Mouse (Mus musculus): ENCODE results near the gene Nckipsd. TPM values are rescaled to one million over a fixed set of nuclear protein-coding genes. Genes with fewer than 3 reads are reported as not detected.

The Nckipsd gene
- total and polyA plus RNA-seq, 3 experiments: 6.4 to 13.2 (median 6.6) TPM

DNA sequence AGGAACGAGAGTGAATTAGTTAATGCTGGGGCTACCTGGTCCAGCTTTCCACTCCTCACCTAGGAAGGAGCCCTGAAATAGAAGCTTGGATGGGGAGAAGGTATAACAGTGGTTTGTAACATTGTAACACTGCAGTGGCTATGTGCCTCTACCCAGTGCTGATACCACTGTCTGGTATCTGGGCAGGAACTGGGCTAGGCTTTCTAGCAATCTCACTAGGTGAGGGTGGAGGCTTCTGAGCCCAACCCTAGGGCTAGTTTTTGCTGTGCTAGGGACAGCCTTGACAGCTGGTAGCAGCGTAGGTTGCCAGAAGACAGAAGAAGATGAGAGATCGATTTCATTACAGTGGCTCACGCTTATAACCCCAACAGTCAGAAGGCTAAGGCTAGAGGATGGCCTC is 31.6 kb upstream of the Nckipsd start:
- no peak for DNase-seq (ENCODE audit: extremely low read depth)
- no peak for TF ChIP-seq HCFC1 (IDR thresholded peaks at IDR 0.05; ENCODE audit: low read depth, low read length)
- no peak for TF ChIP-seq BHLHE40 (IDR thresholded peaks at IDR 0.05; ENCODE audit: low read depth, low read length)
- no peak for TF ChIP-seq SIN3A (IDR thresholded peaks at IDR 0.05; ENCODE audit: low read length)
- no peak for TF ChIP-seq RCOR1 (conservative IDR thresholded peaks at IDR 0.05; ENCODE audit: low read depth, low read length)
- no peak for TF ChIP-seq NELFE (IDR thresholded peaks at IDR 0.05; ENCODE audit: low read depth, low read length)
- TF ChIP-seq ELF1 (IDR thresholded peaks at IDR 0.05; ENCODE audit: low read depth, low read length): no peak
- TF ChIP-seq TCF12 (IDR thresholded peaks at IDR 0.05; ENCODE audit: low read depth, low read length): no peak
- Histone ChIP-seq H3K4me1 (ENCODE audit: control insufficient read depth in 1 of 2, insufficient read depth in 2 of 2) (peaks cover 0 to 3% of the 10 kb centered on the region in 2 experiments; a peak in 1 of 4 replicates), H3K9me3 (replicated peaks; ENCODE audit: low read length) (peaks cover 4% of the 10 kb centered on the region), H3K79me2 (replicated peaks; ENCODE audit: control insufficient read depth, extremely low read depth, insufficient read depth, poor library complexity, severe bottlenecking) (no peaks in the 10 kb centered on the region), H3K4me3 (replicated peaks in 1 of 3; ENCODE audit: low read depth in 2 of 3, low read length in 2 of 3, poor library complexity in 1 of 3) (no peak overlapping the region), H3K9ac (ENCODE audit: insufficient read depth, low read depth) (no peak overlapping the region), H3K36me3 (replicated peaks in 1 of 2; ENCODE audit: control insufficient read depth in 1 of 2, insufficient read depth in 1 of 2, low read length in 1 of 2) (no peaks in the 10 kb centered on the region), H3K27me3 (replicated peaks) (peaks cover 2% of the 10 kb centered on the region), H3K4me2 (ENCODE audit: insufficient read depth, low read depth, poor library complexity, severe bottlenecking) (no peak overlapping the region), H3K27ac (ENCODE audit: insufficient read depth, low read depth) (no peak overlapping the region)
- in situ Hi-C loops (cut with MboI; ENCODE audit: low pct_ligation_motif_present, low pct_unique_long_range_greater_than_20kb, low sequenced_read_pairs): no loop called here
- dilution Hi-C loops (cut with MboI; ENCODE audit: extremely low pct_ligation_motif_present, extremely low pct_unique_long_range_greater_than_20kb, low sequenced_read_pairs): no loop called here

DNA sequence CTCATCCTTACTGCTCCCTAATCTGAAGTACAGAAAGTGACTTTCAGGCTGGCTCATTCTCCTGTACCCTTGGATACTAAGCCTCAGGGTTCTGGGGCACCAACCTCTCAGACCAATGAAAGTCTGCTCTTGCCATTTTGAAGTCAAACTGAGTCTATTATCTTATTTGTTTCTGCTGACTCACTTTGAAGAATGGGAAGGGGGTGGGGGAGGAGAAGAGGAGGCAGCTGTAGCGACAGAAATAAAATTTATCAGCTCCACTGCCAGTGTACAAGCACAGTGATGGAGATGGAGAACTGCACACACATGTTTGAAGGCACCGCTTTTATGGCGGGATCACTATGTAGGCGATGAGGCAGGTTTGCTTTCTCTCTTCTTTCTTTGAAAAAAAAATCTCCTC is 30.9 kb upstream of the Nckipsd start:
- TF ChIP-seq TCF12 (IDR thresholded peaks at IDR 0.05; ENCODE audit: low read depth, low read length) (no peak), NELFE (IDR thresholded peaks at IDR 0.05; ENCODE audit: low read depth, low read length) (no peak), MAX (IDR thresholded peaks at IDR 0.05; ENCODE audit: low read length) (no peak), UBTF (IDR thresholded peaks at IDR 0.05; ENCODE audit: low read depth, low read length) (no peak), BHLHE40 (IDR thresholded peaks at IDR 0.05; ENCODE audit: low read depth, low read length) (no peak), HCFC1 (IDR thresholded peaks at IDR 0.05; ENCODE audit: low read depth, low read length) (no peak), SIN3A (IDR thresholded peaks at IDR 0.05; ENCODE audit: low read length) (no peak)
- peaks cover 0 to 5% of the 10 kb centered on the region in 2 experiments; a peak in 1 of 4 replicates for H3K4me1 ChIP-seq (ENCODE audit: control insufficient read depth in 1 of 2, insufficient read depth in 2 of 2)
- H3K36me3 ChIP-seq (replicated peaks in 1 of 2; ENCODE audit: control insufficient read depth in 1 of 2, insufficient read depth in 1 of 2, low read length in 1 of 2): no peaks in the 10 kb centered on the region
- no peak for DNase-seq (ENCODE audit: extremely low read depth)
- H3K79me2 ChIP-seq (replicated peaks; ENCODE audit: control insufficient read depth, extremely low read depth, insufficient read depth, poor library complexity, severe bottlenecking): no peaks in the 10 kb centered on the region
- dilution Hi-C loops (cut with MboI; ENCODE audit: extremely low pct_ligation_motif_present, extremely low pct_unique_long_range_greater_than_20kb, low sequenced_read_pairs) (no loop called here), in situ Hi-C loops (cut with MboI; ENCODE audit: low pct_ligation_motif_present, low pct_unique_long_range_greater_than_20kb, low sequenced_read_pairs) (no loop called here)
- H3K27ac ChIP-seq (ENCODE audit: insufficient read depth, low read depth): no peak overlapping the region
- no peak overlapping the region for H3K4me2 ChIP-seq (ENCODE audit: insufficient read depth, low read depth, poor library complexity, severe bottlenecking)
- H3K9me3 ChIP-seq (replicated peaks; ENCODE audit: low read length): peaks cover 4% of the 10 kb centered on the region
- H3K9ac ChIP-seq (ENCODE audit: insufficient read depth, low read depth): no peak overlapping the region
- peaks cover 2% of the 10 kb centered on the region for H3K27me3 ChIP-seq (replicated peaks)
- H3K4me3 ChIP-seq (replicated peaks in 1 of 3; ENCODE audit: low read depth in 2 of 3, low read length in 2 of 3, poor library complexity in 1 of 3): no peak overlapping the region

- dilution Hi-C loops (cut with MboI; ENCODE audit: extremely low pct_ligation_motif_present, extremely low pct_unique_long_range_greater_than_20kb, low sequenced_read_pairs): no loop called here
- TF ChIP-seq MAFK (IDR thresholded peaks at IDR 0.05; ENCODE audit: insufficient replicate concordance, low read length): no peak
- TF ChIP-seq USF1 (IDR thresholded peaks at IDR 0.05; ENCODE audit: low read depth, low read length): no peak
- TF ChIP-seq HCFC1 (IDR thresholded peaks at IDR 0.05; ENCODE audit: low read depth, low read length): no peak
- no peak for TF ChIP-seq IRF4 (IDR thresholded peaks at IDR 0.05; ENCODE audit: low read depth, low read length)
- no peak for TF ChIP-seq ETS1 (conservative IDR thresholded peaks at IDR 0.05; ENCODE audit: low read depth, low read length)
- no peak for TF ChIP-seq JUN (IDR thresholded peaks at IDR 0.05; ENCODE audit: insufficient read depth, low read depth, low read length)
- no peak for TF ChIP-seq TBP (conservative IDR thresholded peaks at IDR 0.05; ENCODE audit: low read depth, low read length)
- TF ChIP-seq E2F4 (IDR thresholded peaks at IDR 0.05; ENCODE audit: insufficient replicate concordance, low read depth, low read length): no peak
- no peak for TF ChIP-seq SIN3A (IDR thresholded peaks at IDR 0.05; ENCODE audit: low read length)
- no peak for TF ChIP-seq NELFE (IDR thresholded peaks at IDR 0.05; ENCODE audit: low read depth, low read length)
- TF ChIP-seq MYC (IDR thresholded peaks at IDR 0.05; ENCODE audit: low read depth, low read length): no peak
- in situ Hi-C loops (cut with MboI; ENCODE audit: low pct_ligation_motif_present, low pct_unique_long_range_greater_than_20kb, low sequenced_read_pairs): no loop called here
These were observed 27.2 kb upstream of the Nckipsd start for GRCm38 (mm10) chr9:108780959-108781358.

More at GRCm38 (mm10) chr9:108780959-108781358, 27.2 kb upstream of the Nckipsd start:
- Histone ChIP-seq H3K36me3 (replicated peaks in 1 of 2; ENCODE audit: control insufficient read depth in 1 of 2, insufficient read depth in 1 of 2, low read length in 1 of 2) (peaks cover 0 to under 1% of the 10 kb centered on the region in 2 experiments), H3K79me2 (replicated peaks; ENCODE audit: control insufficient read depth, extremely low read depth, insufficient read depth, poor library complexity, severe bottlenecking) (peaks cover 18% of the 10 kb centered on the region), H3K27me3 (replicated peaks) (peaks cover 2% of the 10 kb centered on the region), H3K4me3 (replicated peaks in 1 of 3; ENCODE audit: low read depth in 2 of 3, low read length in 2 of 3, poor library complexity in 1 of 3) (no peak overlapping the region), H3K9me3 (replicated peaks; ENCODE audit: low read length) (peaks cover 4% of the 10 kb centered on the region), H3K9ac (ENCODE audit: insufficient read depth, low read depth) (no peak overlapping the region), H3K4me1 (ENCODE audit: control insufficient read depth in 1 of 2, insufficient read depth in 2 of 2) (peaks cover 4 to 24% of the 10 kb centered on the region in 2 experiments), H3K4me2 (ENCODE audit: insufficient read depth, low read depth, poor library complexity, severe bottlenecking) (no peak overlapping the region), H3K27ac (ENCODE audit: insufficient read depth, low read depth) (no peak overlapping the region)
- DNase-seq (ENCODE audit: extremely low read depth): no peak
